Mouse (Mus musculus): Measurements from ENCODE around the gene Trhr2. TPM values are rescaled to one million over a fixed set of nuclear protein-coding genes. Genes with fewer than 3 reads are reported as not detected.
A peak's percentile ranks its signal among the peaks of the same experiment; 100 is the strongest.

The Trhr2 gene
- polyA plus RNA-seq, 1 experiment from 2014 or later = not detected

- Histone ChIP-seq H3K4me3 (replicated peaks) (no peak overlapping the region), H3K36me3 (no peaks in the 10 kb centered on the region), H3K4me2 (no peak overlapping the region), H3K9me3 (replicated peaks) (no peaks in the 10 kb centered on the region), H3K4me1 (peaks cover 16% of the 10 kb centered on the region), H3K27ac (no peak overlapping the region), H3K9ac (no peak overlapping the region), H3K27me3 (peaks cover 17% of the 10 kb centered on the region; the same call in 1 of the 2 replicates)
- WGBS = 47% methylated on average over 11 of the region's 11 CpGs
- ATAC-seq (replicated peaks; ENCODE audit: low FRiP score) = no peak
These were observed 10.0 kb downstream of the Trhr2 start for GRCm38 (mm10) chr8:122350309-122351089.

DNA sequence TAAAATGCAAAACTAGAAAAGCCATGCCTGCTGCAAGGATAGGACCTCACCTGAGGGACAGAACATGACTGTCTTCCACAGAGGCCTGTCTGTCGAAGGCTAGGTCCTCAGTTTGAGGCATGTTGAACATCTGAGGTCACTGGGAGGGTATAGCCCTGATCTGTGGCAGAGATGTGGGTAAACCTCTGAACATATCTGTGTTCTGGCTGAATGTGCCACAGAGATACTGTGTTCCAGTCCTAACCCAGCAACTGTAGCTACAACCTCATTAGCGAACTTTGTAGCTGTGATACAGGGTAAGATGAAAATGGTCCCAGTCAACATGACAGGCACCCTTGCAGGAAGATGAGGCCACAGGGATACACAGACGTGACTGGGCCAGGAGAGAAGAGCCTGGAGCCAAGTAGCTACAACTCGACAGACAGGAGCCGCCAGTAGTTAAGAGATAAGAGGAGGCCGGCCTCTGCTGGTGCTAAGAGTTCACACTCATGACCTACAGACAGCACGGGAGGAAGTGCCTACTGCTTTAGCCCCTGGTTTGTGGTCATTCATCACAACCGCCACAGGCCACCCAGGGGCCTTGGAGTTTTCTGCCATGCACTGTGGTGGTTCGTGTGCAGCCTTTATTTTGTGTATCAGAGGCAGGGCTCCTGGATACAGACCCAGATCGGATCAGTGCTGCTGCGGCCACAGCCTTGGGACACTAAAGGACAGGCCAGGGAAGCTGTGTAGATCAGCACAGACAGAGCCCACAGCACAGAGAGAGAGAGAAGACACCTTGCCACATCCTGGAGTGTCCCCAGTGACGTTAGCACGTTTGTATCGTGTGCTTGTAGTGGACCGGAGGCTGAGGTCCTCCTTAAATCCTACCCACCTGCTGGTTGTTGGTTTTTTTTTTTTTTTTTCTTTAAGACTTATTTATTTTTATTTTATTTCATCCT lies 10.9 kb downstream of the Trhr2 start:
- Histone ChIP-seq H3K4me2 (no peak overlapping the region), H3K9me3 (replicated peaks) (no peaks in the 10 kb centered on the region), H3K9ac (no peak overlapping the region), H3K27ac (no peak overlapping the region), H3K27me3 (peaks cover 18% of the 10 kb centered on the region), H3K4me1 (peaks cover 20% of the 10 kb centered on the region), H3K36me3 (no peaks in the 10 kb centered on the region), H3K4me3 (replicated peaks) (no peak overlapping the region)
- ATAC-seq (replicated peaks; ENCODE audit: low FRiP score) = no peak
- 39% methylated on average over 15 of the region's 15 CpGs for WGBS

DNA sequence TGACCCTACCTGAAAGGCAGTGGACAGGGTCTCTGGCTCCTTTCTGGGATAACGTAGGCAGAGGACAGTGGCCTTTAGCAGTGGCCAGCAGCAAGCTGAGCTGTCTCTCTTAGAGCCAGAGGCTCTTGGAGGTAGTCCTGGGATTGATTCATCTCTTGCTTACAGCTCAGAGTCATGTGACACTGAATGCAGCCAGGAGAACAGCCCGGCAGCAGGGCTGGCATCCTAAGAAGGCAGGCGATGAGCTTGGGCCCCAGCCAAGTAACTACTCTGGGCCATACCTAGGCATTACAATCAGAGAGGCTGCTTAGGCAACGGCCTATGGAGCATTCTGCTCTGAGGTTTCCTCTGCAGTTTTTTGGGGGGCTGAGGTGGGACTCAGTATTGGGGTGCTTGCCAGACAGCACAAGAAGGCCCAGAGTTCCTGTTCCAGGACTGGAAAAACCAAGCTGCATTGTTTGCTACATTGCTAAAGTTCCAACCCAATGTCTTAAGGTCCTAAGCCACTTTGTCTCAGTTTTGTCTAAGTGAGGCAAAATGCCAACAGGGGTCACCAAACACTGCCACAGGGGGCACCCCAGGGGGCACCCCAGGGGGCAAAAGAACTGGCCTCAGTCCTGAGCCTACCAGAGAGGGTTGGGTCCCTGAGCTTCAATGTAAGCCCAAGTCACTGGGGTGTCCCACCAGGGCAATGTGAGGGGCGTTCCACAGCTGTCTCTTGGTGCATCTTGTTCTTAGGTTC lies 12.6 kb downstream of the Trhr2 start:
- no peak for ATAC-seq (replicated peaks; ENCODE audit: low FRiP score)
- Histone ChIP-seq H3K4me1 (peaks cover 29% of the 10 kb centered on the region), H3K9me3 (replicated peaks) (no peaks in the 10 kb centered on the region), H3K9ac (no peak overlapping the region), H3K4me3 (replicated peaks) (no peak overlapping the region), H3K27me3 (peaks cover 26% of the 10 kb centered on the region), H3K36me3 (no peaks in the 10 kb centered on the region), H3K4me2 (no peak overlapping the region), H3K27ac (no peak overlapping the region)
- 77% methylated on average over 5 of the region's 5 CpGs for WGBS

- H3K9ac ChIP-seq = no peak overlapping the region
- H3K4me2 ChIP-seq = no peak overlapping the region
- WGBS = 54% methylated on average over 12 of the region's 12 CpGs
- peaks cover 40% of the 10 kb centered on the region for H3K4me1 ChIP-seq
- H3K4me3 ChIP-seq (replicated peaks) = no peak overlapping the region
- no peaks in the 10 kb centered on the region for H3K9me3 ChIP-seq (replicated peaks)
- H3K27me3 ChIP-seq = peaks cover 36% of the 10 kb centered on the region
- ATAC-seq (replicated peaks; ENCODE audit: low FRiP score) = no peak
- H3K36me3 ChIP-seq = no peaks in the 10 kb centered on the region
- H3K27ac ChIP-seq = no peak overlapping the region
These were observed 15.1 kb downstream of the Trhr2 start for GRCm38 (mm10) chr8:122345181-122346095.

GRCm38 (mm10) chr8:122344219-122344618 lies 16.3 kb downstream of the Trhr2 start:
- Histone ChIP-seq H3K4me1 (peaks cover 35% of the 10 kb centered on the region), H3K4me3 (replicated peaks) (no peak overlapping the region; the same call in 1 of the 2 replicates), H3K36me3 (peaks cover 1% of the 10 kb centered on the region; the same call in 1 of the 2 replicates), H3K9ac (no peak overlapping the region), H3K4me2 (peak overlapping the region; percentile 65), H3K27me3 (peaks cover 31% of the 10 kb centered on the region), H3K27ac (no peak overlapping the region), H3K9me3 (replicated peaks) (no peaks in the 10 kb centered on the region)
- 2% methylated on average over 2 of the region's 5 CpGs for WGBS
- peak; percentile 65 for ATAC-seq (replicated peaks; ENCODE audit: low FRiP score)

DNA sequence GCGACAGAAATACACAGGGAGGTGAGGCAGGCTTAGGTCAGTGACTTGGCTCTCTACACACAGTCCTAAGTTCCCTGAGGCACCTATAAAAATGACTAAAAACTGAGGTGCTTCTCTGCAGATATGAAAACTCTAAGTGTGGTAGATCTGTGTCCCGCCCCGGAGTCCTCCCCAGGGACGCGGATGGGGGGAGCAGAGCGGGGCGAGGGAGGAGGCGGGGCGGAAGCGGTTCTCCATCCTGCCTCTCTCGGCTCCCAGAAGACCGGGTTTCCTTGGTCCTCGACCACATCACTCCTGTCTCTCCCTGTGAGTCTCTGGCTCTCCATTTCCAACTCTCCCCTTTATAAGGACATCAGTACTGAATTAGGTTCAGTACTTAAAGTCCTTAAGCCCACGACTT lies 16.8 kb downstream of the Trhr2 start:
- peaks cover 35% of the 10 kb centered on the region for H3K4me1 ChIP-seq
- H3K36me3 ChIP-seq = peaks cover 4% of the 10 kb centered on the region; the same call in 1 of the 2 replicates
- peak; percentile 37; the same call in 1 of the 2 replicates for ATAC-seq (replicated peaks; ENCODE audit: low FRiP score)
- 0 out of 2 replicates have a peak overlapping the region, but pooled peaks have one; percentile 6 for H3K9ac ChIP-seq
- H3K27me3 ChIP-seq = peaks cover 26% of the 10 kb centered on the region
- H3K4me2 ChIP-seq = peak overlapping the region; percentile 65
- H3K4me3 ChIP-seq (replicated peaks) = peak overlapping the region; percentile 31
- no peaks in the 10 kb centered on the region for H3K9me3 ChIP-seq (replicated peaks)
- H3K27ac ChIP-seq = no peak overlapping the region
- under 1% methylated on average over 14 of the region's 14 CpGs for WGBS

DNA sequence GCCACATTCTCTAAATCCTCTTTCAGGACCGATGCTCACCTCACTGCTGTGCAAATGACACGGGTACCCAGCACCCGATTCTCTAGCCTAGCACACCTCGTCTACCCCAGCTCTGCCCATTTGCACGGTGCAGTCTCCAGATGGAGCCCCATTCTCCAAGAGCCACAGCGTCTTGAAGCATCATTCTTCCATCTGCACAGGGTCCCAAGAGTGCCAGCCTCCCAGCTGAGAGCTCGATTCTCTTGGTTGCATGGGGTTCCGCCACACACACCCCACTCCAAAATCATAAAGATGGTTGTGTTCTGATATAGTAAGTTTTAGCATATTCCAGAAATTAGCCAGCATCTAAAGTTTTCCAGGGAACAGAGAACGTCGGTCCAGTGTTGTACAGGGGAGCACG lies 17.2 kb downstream of the Trhr2 start:
- WGBS = 6% methylated on average over 11 of the region's 11 CpGs
- no peaks in the 10 kb centered on the region for H3K9me3 ChIP-seq (replicated peaks)
- no peak overlapping the region for H3K27ac ChIP-seq
- 0 out of 2 replicates have a peak overlapping the region, but pooled peaks have one; percentile 6 for H3K9ac ChIP-seq
- peaks cover 27% of the 10 kb centered on the region for H3K27me3 ChIP-seq
- peak overlapping the region; percentile 65 for H3K4me2 ChIP-seq
- H3K4me3 ChIP-seq (replicated peaks) = peak overlapping the region; percentile 31
- H3K4me1 ChIP-seq = peaks cover 35% of the 10 kb centered on the region
- no peak for ATAC-seq (replicated peaks; ENCODE audit: low FRiP score)
- H3K36me3 ChIP-seq = peaks cover 4% of the 10 kb centered on the region; the same call in 1 of the 2 replicates

GRCm38 (mm10) chr8:122342806-122343209 lies 17.7 kb downstream of the Trhr2 start:
- WGBS = under 1% methylated on average over 9 of the region's 9 CpGs
- H3K27me3 ChIP-seq = peaks cover 32% of the 10 kb centered on the region
- ATAC-seq (replicated peaks; ENCODE audit: low FRiP score) = 0 out of 2 replicates have a peak, but pooled peaks have one; percentile 4
- no peaks in the 10 kb centered on the region for H3K9me3 ChIP-seq (replicated peaks)
- H3K4me2 ChIP-seq = peak overlapping the region; percentile 65
- peaks cover 5% of the 10 kb centered on the region; the same call in 1 of the 2 replicates for H3K36me3 ChIP-seq
- H3K4me1 ChIP-seq = peaks cover 35% of the 10 kb centered on the region
- H3K4me3 ChIP-seq (replicated peaks) = peak overlapping the region; percentile 31
- 0 out of 2 replicates have a peak overlapping the region, but pooled peaks have one; percentile 3 for H3K27ac ChIP-seq
- 0 out of 2 replicates have a peak overlapping the region, but pooled peaks have one; percentile 6 for H3K9ac ChIP-seq

DNA sequence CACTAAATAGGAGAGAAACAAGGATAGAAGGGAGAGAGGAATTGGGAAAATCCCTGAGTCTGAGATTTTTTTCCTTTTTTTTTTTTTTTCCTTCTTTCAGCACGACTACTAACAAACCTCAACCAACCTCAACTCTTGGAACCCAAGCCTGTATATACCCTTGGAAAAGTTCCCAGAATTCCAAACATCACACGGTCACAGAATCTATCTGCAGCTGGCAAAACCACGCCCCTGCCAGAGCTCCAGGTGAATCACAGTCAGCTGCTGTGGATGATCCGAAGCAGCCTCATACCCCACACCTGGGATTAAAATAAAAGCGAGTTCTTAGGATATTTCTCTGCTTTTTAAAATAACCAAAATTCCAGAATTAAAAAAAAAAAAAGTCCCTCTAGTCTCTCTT lies 18.2 kb downstream of the Trhr2 start:
- Histone ChIP-seq H3K9ac (no peak overlapping the region), H3K9me3 (replicated peaks) (no peaks in the 10 kb centered on the region), H3K4me1 (peaks cover 35% of the 10 kb centered on the region), H3K27ac (0 out of 2 replicates have a peak overlapping the region, but pooled peaks have one; percentile 3), H3K27me3 (peaks cover 36% of the 10 kb centered on the region), H3K4me2 (peak overlapping the region; percentile 65), H3K36me3 (peaks cover 10% of the 10 kb centered on the region), H3K4me3 (replicated peaks) (no peak overlapping the region)
- WGBS = 41% methylated on average over 5 of the region's 5 CpGs
- ATAC-seq (replicated peaks; ENCODE audit: low FRiP score) = no peak

GRCm38 (mm10) chr8:122341790-122342189 lies 18.8 kb downstream of the Trhr2 start:
- H3K4me2 ChIP-seq = no peak overlapping the region
- no peak for ATAC-seq (replicated peaks; ENCODE audit: low FRiP score)
- 84% methylated on average over 6 of the region's 6 CpGs for WGBS
- peaks cover 41% of the 10 kb centered on the region for H3K27me3 ChIP-seq
- H3K9me3 ChIP-seq (replicated peaks) = no peaks in the 10 kb centered on the region
- peaks cover 15% of the 10 kb centered on the region for H3K36me3 ChIP-seq
- H3K27ac ChIP-seq = no peak overlapping the region
- peaks cover 38% of the 10 kb centered on the region for H3K4me1 ChIP-seq
- no peak overlapping the region for H3K4me3 ChIP-seq (replicated peaks)
- no peak overlapping the region for H3K9ac ChIP-seq
